Mouse (Mus musculus) heart, adult 11 months (tissue): ENCODE measurements around the gene Galp.
"Not testable (repeated sequence)": the region's sequence is repeated elsewhere in the genome, so short reads cannot be mapped to it uniquely, and the experiment has no call there.

ENCODE experiments used
- DNase-seq: peaks from one replicate; pipeline ENCODE4 v3.0.0; 2022

Galp gene

GRCm38 (mm10) chr7:6196790-6197189, at the start of gene Galp:
Gene Galp (plus strand): TSS chr7:6197090.
- DNase-seq: no peak

DNA sequence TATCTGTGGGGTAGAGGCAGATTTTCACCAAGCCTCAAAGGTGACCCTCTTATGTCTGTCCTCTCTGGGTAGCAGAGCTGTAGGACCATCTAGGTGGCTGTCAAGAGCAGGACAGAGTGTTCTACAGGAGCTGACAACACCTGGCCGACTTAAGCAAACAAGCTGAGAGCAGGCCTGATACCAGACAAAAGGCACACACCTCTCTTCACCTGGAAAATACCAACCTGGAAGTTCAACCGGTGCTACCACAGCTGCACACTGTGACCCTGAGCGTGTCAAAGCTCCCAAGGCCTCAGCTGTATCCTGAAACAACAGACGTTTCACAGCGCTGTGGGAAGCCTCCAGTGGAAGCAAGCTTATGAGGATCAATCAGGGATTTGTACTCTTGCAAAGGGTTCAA, 49.2 kb upstream of the Galp start:
- no peak for DNase-seq

DNA sequence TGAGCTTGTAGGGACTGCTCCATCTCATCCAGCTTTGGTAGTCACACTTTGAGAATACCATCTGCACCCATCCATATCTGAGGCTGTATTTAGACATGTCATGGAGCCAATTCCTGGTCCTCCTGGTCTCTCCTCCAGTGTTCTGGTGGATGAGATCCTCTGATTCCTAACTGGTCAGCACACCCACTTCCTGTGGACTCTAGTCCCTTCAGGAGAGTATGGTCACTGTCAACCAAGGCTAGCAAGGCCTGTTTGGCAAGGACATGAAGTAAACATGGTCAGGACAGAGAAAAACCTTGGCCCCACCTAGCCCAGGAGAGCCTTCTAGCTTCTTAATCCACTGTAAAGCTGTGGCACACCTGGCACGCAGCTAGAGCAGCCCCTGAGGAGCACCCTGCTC, 45.6 kb upstream of the Galp start:
- no peak for DNase-seq

GRCm38 (mm10) chr7:6152036-6152435, 44.9 kb upstream of the Galp start:
- DNase-seq: peak; percentile 93

DNA sequence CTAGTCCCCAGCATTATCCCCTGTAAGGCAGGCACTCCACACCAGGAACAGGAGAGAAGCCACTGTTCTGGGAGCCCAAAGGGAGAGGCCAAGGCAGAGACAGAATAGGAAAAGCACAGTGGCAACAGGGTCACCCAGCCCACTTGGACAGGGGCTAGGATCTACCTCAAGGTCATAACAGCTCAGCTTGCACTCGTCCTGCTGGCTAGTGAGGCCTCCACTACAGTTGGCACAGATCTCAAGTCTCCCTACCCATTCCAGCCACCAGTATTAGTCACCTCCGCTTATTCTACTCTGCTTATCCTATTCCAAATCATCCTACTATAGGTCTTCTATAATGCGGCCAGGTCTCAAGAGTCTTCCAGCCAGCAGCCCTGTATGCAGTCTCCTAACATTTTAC, 43.8 kb upstream of the Galp start:
- no peak for DNase-seq

DNA sequence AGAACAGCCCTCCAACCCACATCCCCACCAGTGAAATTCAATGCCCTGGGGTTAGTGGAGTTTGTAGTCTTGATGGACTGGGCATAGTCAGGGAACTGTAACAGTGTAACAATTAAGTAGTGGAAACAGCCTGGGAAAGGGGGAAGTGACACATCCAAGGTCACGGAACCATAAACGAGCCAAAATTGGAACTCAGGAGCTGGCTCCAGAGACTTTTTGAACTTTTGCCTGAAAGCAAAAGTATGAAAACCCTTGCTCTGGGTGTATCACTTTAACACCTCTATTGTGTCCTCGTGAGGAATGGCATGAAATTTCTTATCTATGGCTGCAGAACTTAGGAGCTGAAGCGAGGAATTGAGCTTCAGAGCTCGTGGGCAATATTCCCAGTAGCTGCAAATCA, 42.7 kb upstream of the Galp start:
- no peak for DNase-seq

DNA sequence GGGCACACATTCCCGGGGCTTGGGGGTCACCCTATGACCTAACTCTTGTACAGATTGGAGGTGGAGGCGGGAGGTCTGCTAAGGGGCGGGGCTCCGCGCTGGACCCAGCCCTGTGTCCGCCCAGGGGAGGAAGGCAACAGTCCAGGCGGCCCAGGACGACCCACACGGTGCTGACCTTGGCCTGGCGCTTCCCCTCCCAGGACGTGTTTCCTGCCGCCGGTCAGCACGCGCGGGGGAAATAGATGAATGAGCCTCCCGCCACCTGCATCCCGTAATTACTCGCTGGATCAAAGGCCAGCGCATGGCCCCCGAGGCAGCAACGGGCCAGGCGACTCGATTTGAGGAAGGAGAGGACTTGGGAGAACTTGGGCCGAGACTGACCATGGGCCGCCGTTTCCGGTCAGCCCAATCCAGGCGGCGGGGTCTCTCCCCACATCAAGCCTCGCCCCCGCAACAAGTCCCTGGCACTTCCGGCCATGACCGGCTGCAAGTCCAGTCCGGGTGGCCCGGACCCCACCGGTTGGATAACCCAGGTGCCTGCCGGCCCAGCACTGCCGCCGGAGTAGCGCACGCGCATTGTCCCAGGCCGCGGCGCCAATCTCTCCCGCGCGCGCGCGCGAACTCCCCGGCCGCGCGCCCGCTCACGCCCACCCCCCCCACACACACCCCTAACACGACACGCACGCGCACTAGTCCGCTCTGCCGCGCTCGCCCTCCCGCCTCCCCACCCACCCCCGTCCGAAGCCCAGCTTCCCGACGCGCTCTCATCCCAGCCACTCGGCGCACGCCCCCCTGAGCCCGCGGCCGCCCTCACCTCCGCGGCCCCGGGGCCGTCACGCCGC, 41.6 kb upstream of the Galp start:
- peak; percentile 99 for DNase-seq

DNA sequence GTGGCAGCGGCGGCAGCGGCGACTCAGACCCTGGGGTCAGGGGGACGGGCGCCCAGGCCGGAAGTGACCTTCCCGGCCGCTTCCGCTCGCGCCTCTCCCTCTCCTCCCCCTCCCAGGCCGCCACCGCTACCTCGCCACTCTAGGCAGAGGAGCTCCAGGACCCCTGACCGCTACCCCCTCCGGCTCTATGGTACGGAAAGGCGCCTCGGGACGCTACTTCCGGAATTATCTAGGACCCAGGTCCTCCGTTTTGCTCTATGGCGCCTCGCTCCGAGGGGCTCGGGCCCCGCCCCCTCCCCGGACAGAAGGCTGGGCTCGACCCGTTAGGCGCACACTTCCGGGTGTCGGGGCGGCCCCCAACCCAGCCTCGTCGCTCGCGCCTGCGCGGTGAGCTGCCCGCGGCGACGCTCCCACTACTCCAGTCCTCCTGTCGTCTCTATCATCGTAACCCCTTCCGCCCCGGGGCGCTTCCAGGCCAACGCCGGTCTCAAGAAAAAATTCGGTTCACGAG, 40.9 kb upstream of the Galp start, which contains the start of gene Zfp787:
TSS of gene Zfp787 (minus strand) at position 97 of the 511 bp plus-strand sequence.
- peak; percentile 100 for DNase-seq

DNA sequence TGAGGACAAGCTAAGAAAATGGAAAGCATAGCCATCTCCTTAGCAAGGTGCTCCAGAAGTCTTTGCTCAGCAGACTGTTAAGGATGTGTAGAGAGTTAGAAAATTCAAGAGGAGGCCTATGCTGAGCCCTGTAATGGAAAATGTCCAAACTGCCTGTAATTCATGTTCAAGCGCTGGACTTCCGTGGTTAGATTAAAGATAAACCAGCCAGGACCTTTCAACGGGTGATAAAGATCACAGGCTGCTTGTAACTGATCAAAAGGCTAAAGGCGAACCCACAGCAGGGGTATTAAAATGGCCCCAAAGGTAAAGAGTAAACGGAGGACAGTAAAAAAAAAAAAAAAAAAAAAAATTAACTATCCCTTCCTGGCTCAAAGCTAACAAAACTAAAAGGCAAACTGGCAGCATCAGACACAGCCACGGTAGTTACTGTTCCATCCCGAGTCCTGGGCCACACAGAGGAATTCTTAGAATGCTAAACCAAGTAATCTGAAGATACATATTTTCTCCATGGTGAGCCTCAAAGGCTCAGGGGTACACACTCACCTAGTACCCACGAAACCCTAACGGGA, 39.9 kb upstream of the Galp start:
- no peak for DNase-seq

GRCm38 (mm10) chr7:6157479-6157878, 39.4 kb upstream of the Galp start:
- no peak for DNase-seq

DNA sequence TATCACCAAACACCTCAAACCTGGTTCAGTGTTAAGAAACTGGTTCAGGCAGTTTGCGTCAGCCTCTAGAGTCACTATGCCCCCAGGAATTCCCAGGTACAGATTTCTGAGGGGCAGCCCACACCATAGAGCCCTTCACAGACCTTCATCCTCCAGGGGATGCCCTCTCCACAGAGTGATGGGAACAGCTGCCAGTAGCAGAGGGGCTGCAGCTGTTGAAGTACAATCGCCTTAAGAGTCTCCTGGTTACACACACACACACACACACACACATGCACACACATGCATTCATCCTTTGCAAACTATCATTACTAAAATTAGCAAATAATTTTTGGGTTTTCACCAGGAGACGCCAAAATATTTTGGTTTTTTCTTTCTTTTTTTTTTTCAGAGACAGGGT, 37.3 kb upstream of the Galp start:
- peak; percentile 57 for DNase-seq

- DNase-seq: no peak
These were observed 35.3 kb upstream of the Galp start for GRCm38 (mm10) chr7:6161541-6161940.

DNA sequence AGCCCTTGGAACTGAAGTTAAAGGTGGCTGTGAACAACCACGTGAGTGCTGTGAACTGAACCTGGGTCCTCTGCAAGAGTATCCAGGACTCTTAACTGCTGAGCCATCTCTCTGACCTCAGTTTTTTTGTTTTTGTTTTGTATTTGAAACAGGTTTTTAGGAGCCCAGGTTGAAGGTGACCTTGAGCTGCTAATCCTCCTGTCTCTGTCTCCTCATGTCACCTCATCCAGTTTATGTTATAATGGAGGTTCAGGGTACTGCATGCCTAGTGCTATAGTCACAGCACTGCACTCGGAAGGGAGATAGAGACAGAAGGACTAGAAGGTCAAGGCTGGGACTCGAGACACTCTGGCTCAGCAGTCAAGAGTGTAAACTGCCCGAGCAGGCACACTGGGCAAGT, 34.7 kb upstream of the Galp start:
- peak; percentile 56 for DNase-seq

- DNase-seq: no peak
These were observed 32.2 kb upstream of the Galp start for GRCm38 (mm10) chr7:6164671-6165070.

DNA sequence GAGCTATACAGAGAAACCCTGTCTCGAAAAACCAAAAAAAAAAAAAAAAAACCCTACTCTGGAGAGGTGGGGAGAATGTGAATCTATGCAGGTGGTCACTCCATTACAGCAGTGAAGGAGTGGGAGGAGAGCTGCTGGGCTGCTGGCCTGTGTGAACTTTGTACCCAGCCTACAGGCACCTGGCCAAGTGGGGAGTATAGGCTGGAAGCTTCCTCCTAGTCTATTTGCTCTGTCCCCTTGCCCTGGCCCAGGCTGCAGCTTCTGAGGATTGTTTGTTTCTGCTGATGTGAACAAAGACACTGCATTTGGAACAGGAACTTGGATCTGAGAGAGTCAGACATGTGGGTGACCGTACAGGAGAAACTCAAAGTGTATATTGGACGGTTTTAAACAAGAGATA, 27.5 kb upstream of the Galp start:
- peak; percentile 94 for DNase-seq

GRCm38 (mm10) chr7:6170391-6170790, 26.5 kb upstream of the Galp start:
- DNase-seq: peak; percentile 89

GRCm38 (mm10) chr7:6170871-6171270, 26.0 kb upstream of the Galp start:
- DNase-seq: no peak

- DNase-seq: peak; percentile 95
These were observed 25.4 kb upstream of the Galp start for GRCm38 (mm10) chr7:6171444-6172005.

- peak; percentile 100 for DNase-seq
These were observed 24.8 kb upstream of the Galp start, which contains the start of gene Zfp444 for GRCm38 (mm10) chr7:6172006-6172649. Gene Zfp444 (plus strand): TSS chr7:6172226.

DNA sequence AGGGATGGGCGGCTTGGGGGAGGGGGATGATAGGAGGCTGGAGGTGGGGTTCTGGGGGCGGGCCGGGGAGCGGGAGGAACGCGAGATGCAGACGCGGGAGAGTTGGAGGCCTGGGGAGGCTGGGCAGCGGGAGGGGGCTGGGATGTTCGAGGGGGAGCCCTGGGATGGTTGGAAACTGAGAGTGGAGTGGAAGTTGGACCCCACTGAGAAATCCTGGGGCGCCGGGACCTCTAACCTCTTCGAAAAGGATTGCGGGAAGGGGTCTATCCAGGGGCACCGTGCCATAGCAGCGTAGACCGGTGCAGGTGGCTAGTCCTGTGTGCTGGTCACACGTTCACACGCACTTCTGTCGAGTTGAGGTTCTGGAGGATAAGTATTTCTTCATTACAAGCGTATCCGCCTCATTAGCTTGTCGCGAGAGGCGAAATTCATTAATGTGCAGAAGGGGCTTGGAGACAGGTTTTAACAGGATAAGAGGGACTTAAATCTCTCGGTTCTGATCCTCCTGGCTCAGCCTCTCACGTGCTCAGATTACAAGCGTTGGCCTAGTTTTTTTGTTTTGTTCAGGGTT, 24.1 kb upstream of the Galp start:
- DNase-seq: no peak

DNA sequence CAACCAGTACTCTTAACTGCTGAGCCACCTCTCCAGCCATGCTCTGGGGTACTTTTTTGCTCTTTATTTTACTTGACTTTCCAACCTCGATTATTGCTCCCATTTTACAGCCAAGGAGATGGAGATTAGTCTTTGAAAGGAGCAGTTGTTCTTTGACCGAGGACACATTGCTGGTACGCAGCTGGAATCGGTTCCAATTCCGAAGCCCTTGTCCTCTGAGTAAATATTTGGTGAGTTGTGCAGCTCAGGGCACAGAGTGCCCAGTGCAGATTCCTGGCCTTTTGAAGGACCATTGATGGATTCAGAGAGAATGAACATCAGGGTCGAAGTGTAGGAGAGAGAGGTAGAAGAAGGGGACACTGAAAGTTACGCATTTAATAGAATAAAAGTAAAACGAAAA, 23.0 kb upstream of the Galp start:
- DNase-seq: no peak

DNA sequence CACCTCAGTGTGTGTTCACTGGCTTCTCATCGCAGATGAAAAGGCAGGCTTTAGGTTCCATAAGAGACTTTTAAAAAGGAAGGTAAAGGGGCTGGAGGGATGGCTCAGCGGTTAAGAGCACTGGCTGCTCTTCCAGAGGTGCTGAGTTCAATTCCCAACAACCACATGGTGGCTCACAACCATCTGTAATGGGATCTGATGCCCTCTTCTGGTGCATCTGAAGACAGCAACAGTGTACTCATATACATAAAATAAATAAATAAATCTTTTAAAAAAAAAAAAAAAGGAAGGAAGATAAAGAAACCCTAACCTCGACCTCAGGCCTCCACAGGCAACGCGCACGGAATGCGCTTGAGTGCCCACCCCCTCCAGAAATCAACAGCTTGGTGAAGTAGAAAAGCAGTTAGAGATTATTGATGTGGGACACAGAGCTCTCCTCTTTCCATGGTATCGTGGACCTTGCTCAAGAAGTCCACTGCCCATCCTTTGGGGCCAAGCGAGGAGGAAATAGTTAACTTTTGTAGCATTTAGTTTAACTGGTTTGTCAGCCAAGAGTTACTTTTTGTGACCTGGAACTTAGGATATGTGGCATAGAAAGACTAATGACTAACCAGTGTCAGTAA, 22.4 kb upstream of the Galp start:
- DNase-seq: not testable (repeated sequence)

GRCm38 (mm10) chr7:6179013-6179412, 17.9 kb upstream of the Galp start:
- no peak for DNase-seq
